Mouse (Mus musculus): ENCODE measurements around the gene Tbrg4. TPM values are rescaled to one million over a fixed set of nuclear protein-coding genes. Genes with fewer than 3 reads are reported as not detected.

Tbrg4 gene
- polyA plus RNA-seq, 1 experiment: 73.9 TPM

DNA sequence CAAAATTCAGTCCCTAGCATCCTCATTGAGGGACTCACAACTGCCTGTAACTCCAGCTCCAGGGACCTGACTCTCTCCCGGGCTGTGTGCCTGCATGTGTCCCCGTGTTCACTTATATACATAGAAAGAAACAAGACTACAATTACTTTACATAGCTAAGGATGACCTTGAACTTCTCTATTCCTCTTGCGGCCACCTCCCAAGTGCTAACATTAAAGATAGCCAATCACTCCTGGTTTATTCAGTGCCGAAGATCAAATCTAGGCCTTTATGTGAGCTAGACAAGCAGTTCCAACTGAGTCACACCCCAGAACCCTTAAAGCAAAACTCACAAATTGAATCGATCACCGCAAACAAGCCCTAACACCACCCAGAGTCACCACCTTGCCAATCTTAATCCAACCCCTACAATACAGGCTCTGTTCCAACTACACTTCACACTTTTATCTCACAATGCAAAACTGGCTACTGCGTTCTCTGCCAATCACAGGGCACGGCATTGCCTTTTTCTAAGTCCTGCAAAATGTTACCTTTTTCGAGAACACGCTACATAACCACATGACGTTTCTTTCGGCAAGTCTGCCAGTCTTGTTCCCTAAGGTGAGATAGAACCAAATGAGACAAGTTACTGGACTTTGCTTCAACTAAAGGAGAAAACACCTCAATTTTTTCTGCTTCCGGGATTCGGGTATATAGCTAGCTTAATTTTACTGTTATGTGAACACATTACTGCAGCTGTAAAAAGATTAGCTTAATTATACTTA, 1.1 kb downstream of the Tbrg4 start:
- WGBS: 54% methylated on average over 14 of the region's 14 CpGs
- no peak for TF ChIP-seq CTCF (conservative IDR thresholded peaks at IDR 0.05; ENCODE audit: insufficient read depth, insufficient read length, low read depth, low read length)
- TF ChIP-seq POLR2A (IDR thresholded peaks at IDR 0.05; ENCODE audit: low read depth, low read length): no peak
- no peak for DNase-seq
- Histone ChIP-seq H3K4me3 (ENCODE audit: insufficient read depth, low read depth, low read length) (peak overlapping the region; percentile 94), H3K4me1 (ENCODE audit: control insufficient read depth, insufficient read depth, low read length) (peaks cover 10% of the 10 kb centered on the region; the same call in 1 of the 2 replicates), H3K27me3 (replicated peaks; ENCODE audit: control insufficient read depth, insufficient read depth, low read length) (no peaks in the 10 kb centered on the region), H3K27ac (ENCODE audit: insufficient read depth, low read depth, low read length) (no peak overlapping the region), H3K36me3 (ENCODE audit: control insufficient read depth, insufficient read depth, low read length) (peaks cover 5% of the 10 kb centered on the region)

DNA sequence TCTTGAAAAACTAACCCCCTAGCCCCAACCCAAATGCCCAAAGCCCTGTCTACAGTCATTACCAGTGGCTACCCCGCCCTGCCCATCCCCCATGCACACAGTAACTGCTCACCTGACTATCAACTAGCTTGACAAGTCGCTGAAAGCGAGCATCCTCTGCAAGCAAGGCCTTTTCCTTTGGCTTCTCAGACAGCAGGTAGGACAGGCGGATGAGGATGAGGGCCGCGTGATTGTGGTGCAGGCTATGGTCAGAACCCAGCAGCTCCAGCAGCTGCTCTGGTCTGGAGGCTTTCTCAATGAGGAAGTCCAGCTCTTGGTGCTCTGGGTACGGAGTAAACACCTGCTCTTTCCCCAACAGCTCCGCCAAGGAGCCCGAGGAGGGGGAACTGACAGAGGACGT, 2.2 kb downstream of the Tbrg4 start:
- H3K27ac ChIP-seq (ENCODE audit: insufficient read depth, low read depth, low read length): no peak overlapping the region
- WGBS: 87% methylated on average over 10 of the region's 10 CpGs
- no peak for DNase-seq
- peaks cover 7% of the 10 kb centered on the region for H3K36me3 ChIP-seq (ENCODE audit: control insufficient read depth, insufficient read depth, low read length)
- H3K4me1 ChIP-seq (ENCODE audit: control insufficient read depth, insufficient read depth, low read length): peaks cover 10% of the 10 kb centered on the region; the same call in 1 of the 2 replicates
- no peaks in the 10 kb centered on the region for H3K27me3 ChIP-seq (replicated peaks; ENCODE audit: control insufficient read depth, insufficient read depth, low read length)
- no peak for TF ChIP-seq CTCF (conservative IDR thresholded peaks at IDR 0.05; ENCODE audit: insufficient read depth, insufficient read length, low read depth, low read length)
- TF ChIP-seq POLR2A (IDR thresholded peaks at IDR 0.05; ENCODE audit: low read depth, low read length): no peak
- H3K4me3 ChIP-seq (ENCODE audit: insufficient read depth, low read depth, low read length): no peak overlapping the region

DNA sequence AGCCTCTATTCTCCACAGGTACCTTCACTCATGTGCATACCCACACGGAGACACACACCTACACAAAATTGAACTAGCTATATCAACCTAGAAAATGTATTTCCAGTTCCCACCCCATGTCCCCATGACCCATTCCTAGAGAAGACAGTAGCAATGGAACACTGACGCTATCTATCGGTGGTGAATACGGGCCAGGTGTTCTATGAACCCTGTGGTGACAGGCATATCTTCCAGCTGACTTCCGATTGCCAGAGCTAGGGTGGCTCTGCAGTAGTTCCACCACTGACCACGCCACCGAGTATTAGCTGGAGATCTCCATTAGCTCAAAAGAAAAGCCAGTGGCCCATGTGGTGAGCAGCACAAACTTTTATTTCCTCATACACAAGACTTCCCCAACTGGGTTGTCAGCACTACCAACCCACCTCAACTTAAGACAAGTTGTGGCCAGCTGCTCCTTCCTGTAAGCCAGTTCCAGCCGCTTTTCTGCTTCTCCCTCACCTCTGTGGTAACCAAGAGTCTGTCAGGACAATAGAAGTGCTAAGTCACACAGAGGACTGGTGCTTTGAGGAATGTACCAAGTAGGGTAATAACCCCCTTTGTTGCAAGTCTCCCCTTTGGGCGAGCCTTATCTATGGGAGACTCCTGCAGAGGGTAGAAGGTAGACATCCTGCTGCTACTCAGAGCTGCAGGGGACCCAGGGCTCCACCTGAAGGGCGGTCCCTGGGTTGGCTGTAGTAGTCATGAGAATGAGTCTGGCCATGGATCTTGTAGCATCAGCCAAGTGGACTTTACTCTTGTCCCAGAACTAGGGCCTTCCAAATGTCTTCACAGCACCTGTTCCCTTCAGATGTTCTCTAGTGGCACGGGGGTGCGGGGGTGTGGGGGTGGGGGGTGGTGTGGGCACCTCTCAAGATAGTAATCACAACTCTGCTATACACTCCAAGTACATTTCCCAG, 10.3 kb downstream of the Tbrg4 start:
- no peak overlapping the region for H3K4me3 ChIP-seq (ENCODE audit: insufficient read depth, low read depth, low read length)
- peaks cover 12% of the 10 kb centered on the region for H3K36me3 ChIP-seq (ENCODE audit: control insufficient read depth, insufficient read depth, low read length)
- H3K4me1 ChIP-seq (ENCODE audit: control insufficient read depth, insufficient read depth, low read length): no peaks in the 10 kb centered on the region
- H3K27ac ChIP-seq (ENCODE audit: insufficient read depth, low read depth, low read length): no peak overlapping the region
- H3K27me3 ChIP-seq (replicated peaks; ENCODE audit: control insufficient read depth, insufficient read depth, low read length): no peaks in the 10 kb centered on the region
- 80% methylated on average over 12 of the region's 12 CpGs for WGBS
- DNase-seq: peak; percentile 69
- TF ChIP-seq CTCF (conservative IDR thresholded peaks at IDR 0.05; ENCODE audit: insufficient read depth, insufficient read length, low read depth, low read length): no peak
- no peak for TF ChIP-seq POLR2A (IDR thresholded peaks at IDR 0.05; ENCODE audit: low read depth, low read length)

DNA sequence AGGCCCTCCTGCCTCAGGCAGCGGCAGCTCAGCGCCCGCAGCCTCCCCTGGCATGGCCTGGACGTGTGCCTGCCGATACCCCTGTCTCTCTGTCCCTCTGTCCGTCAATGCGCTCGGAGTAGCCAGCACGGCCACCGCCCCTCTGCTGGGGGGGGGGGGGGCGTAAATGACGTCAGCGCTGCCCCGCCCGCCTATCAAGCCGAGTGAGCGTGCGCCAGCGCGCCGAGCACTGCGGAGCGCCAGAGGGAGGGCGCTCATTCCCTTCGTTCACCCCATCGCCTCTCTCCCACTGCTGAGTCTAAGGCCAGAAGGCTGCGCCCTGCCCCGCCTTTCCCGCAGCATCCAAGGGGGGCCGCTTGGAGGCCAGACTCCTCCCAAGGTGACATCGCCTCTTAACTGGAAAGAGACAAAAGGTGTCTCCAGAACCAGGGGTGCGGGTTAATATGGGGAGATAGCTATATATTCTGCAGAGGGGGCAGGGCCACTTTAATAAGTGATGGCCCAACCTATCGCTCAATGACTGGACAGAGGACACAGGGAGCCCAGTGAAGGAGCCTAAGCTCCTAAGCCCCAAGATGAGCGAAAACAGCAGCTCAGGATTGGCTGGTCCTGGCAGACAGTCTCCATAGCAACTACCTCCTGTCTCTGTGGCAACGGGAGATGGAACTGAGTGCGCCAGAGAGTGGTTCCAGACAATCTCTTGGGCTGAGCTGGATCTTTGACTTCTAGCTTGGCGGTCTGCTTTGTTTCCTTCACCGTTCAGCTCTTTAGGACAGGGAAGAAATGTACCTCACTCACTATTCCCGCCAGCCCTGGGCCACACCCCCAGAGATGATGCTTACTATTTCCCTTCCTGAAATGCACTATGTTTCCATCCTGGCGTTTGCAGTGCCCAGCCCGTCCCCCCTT, 20.1 kb downstream of the Tbrg4 start, which contains the start of gene Nacad:
Nacad (minus strand) TSS at position 563 of the 909 bp plus-strand sequence.
- Histone ChIP-seq H3K36me3 (ENCODE audit: control insufficient read depth, insufficient read depth, low read length) (no peaks in the 10 kb centered on the region), H3K27ac (ENCODE audit: insufficient read depth, low read depth, low read length) (no peak within 1 kb of the TSS), H3K4me1 (ENCODE audit: control insufficient read depth, insufficient read depth, low read length) (no peaks in the 10 kb centered on the region; the same call in 1 of the 2 replicates), H3K27me3 (replicated peaks; ENCODE audit: control insufficient read depth, insufficient read depth, low read length) (no peaks in the 10 kb centered on the region), H3K4me3 (ENCODE audit: insufficient read depth, low read depth, low read length) (peak within 1 kb of the TSS; percentile 21; the same call in 1 of the 2 replicates)
- DNase-seq: no peak
- TF ChIP-seq POLR2A (IDR thresholded peaks at IDR 0.05; ENCODE audit: low read depth, low read length) (no peak), CTCF (conservative IDR thresholded peaks at IDR 0.05; ENCODE audit: insufficient read depth, insufficient read length, low read depth, low read length) (no peak)
- 7% methylated on average over 41 of the region's 41 CpGs for WGBS

- peak overlapping the region; percentile 21; the same call in 1 of the 2 replicates for H3K4me3 ChIP-seq (ENCODE audit: insufficient read depth, low read depth, low read length)
- TF ChIP-seq POLR2A (IDR thresholded peaks at IDR 0.05; ENCODE audit: low read depth, low read length) (no peak), CTCF (conservative IDR thresholded peaks at IDR 0.05; ENCODE audit: insufficient read depth, insufficient read length, low read depth, low read length) (no peak)
- H3K4me1 ChIP-seq (ENCODE audit: control insufficient read depth, insufficient read depth, low read length): no peaks in the 10 kb centered on the region; the same call in 1 of the 2 replicates
- DNase-seq: no peak
- no peak overlapping the region for H3K27ac ChIP-seq (ENCODE audit: insufficient read depth, low read depth, low read length)
- no peaks in the 10 kb centered on the region for H3K36me3 ChIP-seq (ENCODE audit: control insufficient read depth, insufficient read depth, low read length)
- WGBS: 24% methylated on average over 13 of the region's 13 CpGs
- no peaks in the 10 kb centered on the region for H3K27me3 ChIP-seq (replicated peaks; ENCODE audit: control insufficient read depth, insufficient read depth, low read length)
These were observed 20.8 kb downstream of the Tbrg4 start for GRCm38 (mm10) chr11:6605021-6605481.

GRCm38 (mm10) chr11:6604604-6604936, 21.3 kb downstream of the Tbrg4 start:
- no peak overlapping the region for H3K4me3 ChIP-seq (ENCODE audit: insufficient read depth, low read depth, low read length)
- no peak overlapping the region for H3K27ac ChIP-seq (ENCODE audit: insufficient read depth, low read depth, low read length)
- H3K36me3 ChIP-seq (ENCODE audit: control insufficient read depth, insufficient read depth, low read length): no peaks in the 10 kb centered on the region
- TF ChIP-seq POLR2A (IDR thresholded peaks at IDR 0.05; ENCODE audit: low read depth, low read length) (no peak), CTCF (conservative IDR thresholded peaks at IDR 0.05; ENCODE audit: insufficient read depth, insufficient read length, low read depth, low read length) (no peak)
- H3K27me3 ChIP-seq (replicated peaks; ENCODE audit: control insufficient read depth, insufficient read depth, low read length): no peaks in the 10 kb centered on the region
- DNase-seq: no peak
- no peaks in the 10 kb centered on the region; the same call in 1 of the 2 replicates for H3K4me1 ChIP-seq (ENCODE audit: control insufficient read depth, insufficient read depth, low read length)
